Mouse (Mus musculus) cerebellum, adult 11 months (tissue): ENCODE results near the gene Rcn3.
"Not testable (repeated sequence)": the region's sequence is repeated elsewhere in the genome, so short reads cannot be mapped to it uniquely, and the experiment has no call there.

ENCODE experiments used
- DNase-seq: peaks from one replicate; pipeline ENCODE4 v3.0.0; 2022

Gene Rcn3

GRCm38 (mm10) chr7:45124224-45125143 lies 32.5 kb upstream of the Rcn3 start, which contains the start of gene Rps11:
Gene Rps11 (minus strand): TSS chr7:45124439.
- peak; percentile 99 for DNase-seq

GRCm38 (mm10) chr7:45123186-45123570 lies 31.2 kb upstream of the Rcn3 start:
- DNase-seq, result no peak

- no peak for DNase-seq
Measured at GRCm38 (mm10) chr7:45122561-45123185, 30.7 kb upstream of the Rcn3 start.

- DNase-seq, result no peak
Measured at GRCm38 (mm10) chr7:45121966-45122365, 29.9 kb upstream of the Rcn3 start.

- no peak for DNase-seq
Measured at GRCm38 (mm10) chr7:45121404-45121803, 29.4 kb upstream of the Rcn3 start.

- no peak for DNase-seq
Measured at GRCm38 (mm10) chr7:45119780-45120709, 28.0 kb upstream of the Rcn3 start.

GRCm38 (mm10) chr7:45118336-45118735 lies 26.3 kb upstream of the Rcn3 start:
- no peak for DNase-seq

GRCm38 (mm10) chr7:45117566-45117965 lies 25.5 kb upstream of the Rcn3 start:
- DNase-seq, result no peak

- DNase-seq, result no peak
Measured at GRCm38 (mm10) chr7:45113476-45113875, 21.5 kb upstream of the Rcn3 start.

- no peak for DNase-seq
Measured at GRCm38 (mm10) chr7:45112529-45112928, 20.5 kb upstream of the Rcn3 start.

GRCm38 (mm10) chr7:45111940-45112339 lies 19.9 kb upstream of the Rcn3 start:
- DNase-seq, result no peak

- not testable (repeated sequence) for DNase-seq
Measured at GRCm38 (mm10) chr7:45110089-45110488, 18.1 kb upstream of the Rcn3 start.

GRCm38 (mm10) chr7:45107052-45107645 lies 15.1 kb upstream of the Rcn3 start:
- no peak for DNase-seq

GRCm38 (mm10) chr7:45106441-45106840 lies 14.4 kb upstream of the Rcn3 start:
- DNase-seq, result no peak

- no peak for DNase-seq
Measured at GRCm38 (mm10) chr7:45105491-45105890, 13.5 kb upstream of the Rcn3 start.

- no peak for DNase-seq
Measured at GRCm38 (mm10) chr7:45104941-45105340, 12.9 kb upstream of the Rcn3 start.

GRCm38 (mm10) chr7:45103652-45104180 lies 11.7 kb upstream of the Rcn3 start, which contains the start of gene Fcgrt:
Gene Fcgrt (minus strand): TSS chr7:45103851.
- DNase-seq, result no peak

- DNase-seq, result no peak
Measured at GRCm38 (mm10) chr7:45102940-45103585, 11.0 kb upstream of the Rcn3 start.

- DNase-seq, result no peak
Measured at GRCm38 (mm10) chr7:45102441-45102840, 10.4 kb upstream of the Rcn3 start.

GRCm38 (mm10) chr7:45100046-45100445 lies 8.0 kb upstream of the Rcn3 start:
- no peak for DNase-seq

GRCm38 (mm10) chr7:45098541-45099240 lies 6.7 kb upstream of the Rcn3 start:
- no peak for DNase-seq
